27 mouse cellular contexts compared by ENCODE assay signal in the genomic region with DNA sequence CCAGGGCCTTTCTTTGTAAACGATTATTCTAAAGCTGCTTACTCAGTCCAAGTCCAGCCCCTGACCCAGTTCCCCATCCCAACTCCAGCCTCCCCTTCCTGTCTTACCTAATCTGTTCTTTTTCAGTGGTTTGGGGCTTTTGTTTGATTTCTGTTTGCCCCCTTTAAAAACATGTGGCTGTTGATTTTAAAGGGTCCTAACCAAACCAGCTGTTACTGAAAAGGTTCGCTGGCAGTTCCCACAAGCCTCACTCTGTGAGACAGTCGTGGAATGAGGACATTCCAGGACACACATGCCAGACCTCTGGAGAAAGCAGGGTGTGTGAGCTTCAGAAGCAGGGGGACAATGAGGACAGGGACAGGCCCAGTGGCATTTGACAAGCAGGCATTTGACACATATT. TPM values are rescaled to one million over a fixed set of nuclear protein-coding genes. Genes with fewer than 3 reads are reported as not detected.
DNase-seq lines count a peak whose midpoint lies in the region; ATAC-seq lines count a peak whose summit lies in the region.
"Had no signal": no experiment of that assay in that cellular context is flagged by ENCODE, and none has a peak within 500 bp of the region (broad histone marks: within the 10 kb centered on the region; RNA-seq: fewer than 3 reads in every experiment).

No protein-coding gene starts in this region.

- H3K9ac ChIP-seq in embryonic facial prominence, embryonic 14.5 days (ENCODE audit: low read depth, low read length) = no peak overlapping the region
- H3K9ac ChIP-seq: embryonic facial prominence, embryonic 12.5 days; embryonic facial prominence, embryonic 15.5 days; forebrain, embryonic 12.5 days had no signal

- H3K4me3 ChIP-seq in embryonic facial prominence, embryonic 14.5 days (ENCODE audit: low read depth, low read length) = no peak overlapping the region
- no peak overlapping the region for H3K4me3 ChIP-seq in embryonic facial prominence, embryonic 10.5 days
- H3K4me3 ChIP-seq: embryonic facial prominence, embryonic 12.5 days; embryonic facial prominence, embryonic 15.5 days; erythroblast, embryonic 14.5 days; forebrain, embryonic 10.5 days; forebrain, embryonic 12.5 days had no signal

- no peak overlapping the region for H3K27ac ChIP-seq in embryonic facial prominence, embryonic 14.5 days (replicated peaks; ENCODE audit: low read depth, low read length)
- no peak overlapping the region for H3K27ac ChIP-seq in embryonic facial prominence, embryonic 10.5 days (replicated peaks)
- H3K27ac ChIP-seq: embryonic facial prominence, embryonic 12.5 days; embryonic facial prominence, embryonic 15.5 days; forebrain, embryonic 10.5 days; forebrain, embryonic 12.5 days had no signal

- DNase-seq in embryonic facial prominence, embryonic 14.5 days (ENCODE audit: low spot score) = peak; percentile 12
- no peak for DNase-seq in embryonic facial prominence, embryonic 10.5 days (ENCODE audit: low spot score)
- peak; percentile 39 for DNase-seq in retina, embryonic 14.5 days (ENCODE audit: low spot score)
- no peak for DNase-seq in adrenal gland, adult 18-20 months (ENCODE audit: low spot score in 2 of 2)
- no peak for DNase-seq in layer of hippocampus, adult 18-20 months (ENCODE audit: low spot score in 2 of 2)
- DNase-seq: adrenal gland, adult 8-10 months; B cell, adult 2 months; cerebellum, adult 11 months; cerebellum, adult 18-20 months; cerebellum, adult 8-10 months; cerebellum, adult 9-11 months; cerebellum, postnatal 14 days; cerebellum, postnatal 36 days; embryo, embryonic 11 days had no signal

- WGBS in embryonic facial prominence, embryonic 14.5 days = 16% methylated on average over 3 of the region's 3 CpGs
- WGBS in embryonic facial prominence, embryonic 10.5 days = 37% methylated on average over 3 of the region's 3 CpGs

- H3K4me2 ChIP-seq in embryonic facial prominence, embryonic 14.5 days (ENCODE audit: low read depth, low read length) = no peak overlapping the region
- H3K4me2 ChIP-seq: embryonic facial prominence, embryonic 12.5 days; embryonic facial prominence, embryonic 15.5 days; forebrain, embryonic 12.5 days had no signal

- ATAC-seq in embryonic facial prominence, embryonic 14.5 days (ENCODE audit: low read depth) = no peak
- ATAC-seq: CD4-positive, CD25-positive, alpha-beta regulatory T cell, adult 4 months; forebrain, embryonic 14.5 days; forebrain, embryonic 16.5 days had no signal

- no peaks in the 10 kb centered on the region for H3K36me3 ChIP-seq in embryonic facial prominence, embryonic 14.5 days (ENCODE audit: control insufficient read depth, insufficient read depth, low read length)
- H3K36me3 ChIP-seq in embryonic facial prominence, embryonic 10.5 days (replicated peaks) = no peaks in the 10 kb centered on the region
- H3K36me3 ChIP-seq: embryonic facial prominence, embryonic 12.5 days; embryonic facial prominence, embryonic 15.5 days; forebrain, embryonic 10.5 days; forebrain, embryonic 12.5 days; G1E had no signal

- H3K27me3 ChIP-seq in embryonic facial prominence, embryonic 14.5 days (replicated peaks; ENCODE audit: control insufficient read depth, insufficient read depth, low read length) = 0 out of 2 replicates have a peak, but pooled peaks cover 4% of the 10 kb centered on the region
- H3K27me3 ChIP-seq in embryonic facial prominence, embryonic 10.5 days (replicated peaks; ENCODE audit: low read depth, poor library complexity, severe bottlenecking) = no peaks in the 10 kb centered on the region; the same call in 1 of the 2 replicates
- H3K27me3 ChIP-seq: embryonic facial prominence, embryonic 12.5 days; embryonic facial prominence, embryonic 15.5 days; forebrain, embryonic 12.5 days had no signal

- no peaks in the 10 kb centered on the region for H3K9me3 ChIP-seq in embryonic facial prominence, embryonic 14.5 days (ENCODE audit: control insufficient read depth, low read length)
- H3K9me3 ChIP-seq in embryonic facial prominence, embryonic 10.5 days = no peaks in the 10 kb centered on the region
- H3K9me3 ChIP-seq: embryonic facial prominence, embryonic 12.5 days; embryonic facial prominence, embryonic 15.5 days; forebrain, embryonic 10.5 days; forebrain, embryonic 12.5 days had no signal

- H3K4me1 ChIP-seq in embryonic facial prominence, embryonic 14.5 days (ENCODE audit: control insufficient read depth, insufficient read depth, low read length) = no peaks in the 10 kb centered on the region
- no peaks in the 10 kb centered on the region for H3K4me1 ChIP-seq in embryonic facial prominence, embryonic 10.5 days
- H3K4me1 ChIP-seq: embryonic facial prominence, embryonic 12.5 days; embryonic facial prominence, embryonic 15.5 days; forebrain, embryonic 12.5 days had no signal

RNA-seq across cellular contexts. Expression of gene Krt2, which starts 3.8 kb away (rescaled TPM):
- 0.10 TPM in 1 of 2 replicates, not detected in the other for polyA plus RNA-seq in embryonic facial prominence, embryonic 14.5 days (2014; fragmentation: Nextera tagmentation; extraction: Ambion mirVana)
- polyA plus RNA-seq in embryonic facial prominence, embryonic 10.5 days (2016; fragmentation: Nextera tagmentation; extraction: Ambion mirVana) = not detected in 2 replicates
- not detected for total RNA-seq in adrenal gland, adult 18-20 months (2021)
- 10 to 100 TPM in 1 of 2 experiments, 1 to 10 TPM in 1; 7.3 to 10.5 TPM for total RNA-seq in layer of hippocampus, adult 18-20 months (2021)
- total RNA-seq: adrenal gland, adult 8-10 months; adrenal gland, postnatal 14 days; adrenal gland, postnatal 36 days; CH12.LX; common myeloid progenitor, adult 5-6 weeks; G1E had no signal
- polyA plus RNA-seq: CD4-positive, CD25-positive, alpha-beta regulatory T cell, adult 4 months; embryonic facial prominence, embryonic 12.5 days; erythroblast, embryonic 14.5 days; forebrain, embryonic 10.5 days; forebrain, embryonic 12.5 days; forebrain, embryonic 14.5 days; G1E had no signal

RNA-seq across cellular contexts. Expression of gene Krt73, which starts 19.6 kb away (rescaled TPM):
- 3.3 and 3.4 TPM in 2 replicates for polyA plus RNA-seq in embryonic facial prominence, embryonic 14.5 days (2014; fragmentation: Nextera tagmentation; extraction: Ambion mirVana)
- not detected in 2 replicates for polyA plus RNA-seq in embryonic facial prominence, embryonic 10.5 days (2016; fragmentation: Nextera tagmentation; extraction: Ambion mirVana)
- total RNA-seq in adrenal gland, adult 18-20 months (2021) = not detected
- total RNA-seq in layer of hippocampus, adult 18-20 months (2021) = 1 to 10 TPM; 6.3 to 7.8 TPM
- total RNA-seq: adrenal gland, adult 8-10 months; adrenal gland, postnatal 14 days; adrenal gland, postnatal 36 days; CH12.LX; common myeloid progenitor, adult 5-6 weeks; G1E had no signal
- polyA plus RNA-seq: CD4-positive, CD25-positive, alpha-beta regulatory T cell, adult 4 months; erythroblast, embryonic 14.5 days; forebrain, embryonic 10.5 days; G1E had no signal

RNA-seq across cellular contexts. Expression of gene Krt1, which starts 28.8 kb away (rescaled TPM):
- polyA plus RNA-seq in embryonic facial prominence, embryonic 14.5 days (2014; fragmentation: Nextera tagmentation; extraction: Ambion mirVana) = 67.2 and 111 TPM in 2 replicates
- 0.50 and 1.6 TPM in 2 replicates for polyA plus RNA-seq in embryonic facial prominence, embryonic 10.5 days (2016; fragmentation: Nextera tagmentation; extraction: Ambion mirVana)
- total RNA-seq in adrenal gland, adult 18-20 months (2021) = under 1 TPM in 1 of 2 experiments, not detected in 1; 0.56 TPM
- 1 to 10 TPM; 2.7 to 4.0 TPM for total RNA-seq in layer of hippocampus, adult 18-20 months (2021)
- total RNA-seq: CH12.LX; common myeloid progenitor, adult 5-6 weeks had no signal
- polyA plus RNA-seq: CD4-positive, CD25-positive, alpha-beta regulatory T cell, adult 4 months; erythroblast, embryonic 14.5 days; G1E had no signal

RNA-seq across cellular contexts. Expression of gene Krt72, which starts 35.5 kb away (rescaled TPM):
- 0.51 and 0.81 TPM in 2 replicates for polyA plus RNA-seq in embryonic facial prominence, embryonic 14.5 days (2014; fragmentation: Nextera tagmentation; extraction: Ambion mirVana)
- not detected in 2 replicates for polyA plus RNA-seq in embryonic facial prominence, embryonic 10.5 days (2016; fragmentation: Nextera tagmentation; extraction: Ambion mirVana)
- total RNA-seq in adrenal gland, adult 18-20 months (2021) = not detected
- total RNA-seq in layer of hippocampus, adult 18-20 months (2021) = not detected
- total RNA-seq: adrenal gland, adult 8-10 months; adrenal gland, postnatal 14 days; adrenal gland, postnatal 36 days; CH12.LX; common myeloid progenitor, adult 5-6 weeks; G1E had no signal
- polyA plus RNA-seq: CD4-positive, CD25-positive, alpha-beta regulatory T cell, adult 4 months; embryonic facial prominence, embryonic 12.5 days; erythroblast, embryonic 14.5 days; forebrain, embryonic 10.5 days; forebrain, embryonic 12.5 days; forebrain, embryonic 14.5 days; forebrain, embryonic 16.5 days; G1E had no signal

RNA-seq across cellular contexts. Expression of gene Krt77, which starts 47.7 kb away (rescaled TPM):
- 14.6 and 20.3 TPM in 2 replicates for polyA plus RNA-seq in embryonic facial prominence, embryonic 14.5 days (2014; fragmentation: Nextera tagmentation; extraction: Ambion mirVana)
- 0.06 TPM in 1 of 2 replicates, not detected in the other for polyA plus RNA-seq in embryonic facial prominence, embryonic 10.5 days (2016; fragmentation: Nextera tagmentation; extraction: Ambion mirVana)
- not detected for total RNA-seq in adrenal gland, adult 18-20 months (2021)
- total RNA-seq in layer of hippocampus, adult 18-20 months (2021) = 10 to 100 TPM; 12.5 to 19.0 TPM
- total RNA-seq: adrenal gland, adult 8-10 months; adrenal gland, postnatal 14 days; adrenal gland, postnatal 36 days; CH12.LX; common myeloid progenitor, adult 5-6 weeks had no signal
- polyA plus RNA-seq: CD4-positive, CD25-positive, alpha-beta regulatory T cell, adult 4 months; embryonic facial prominence, embryonic 12.5 days; erythroblast, embryonic 14.5 days; forebrain, embryonic 10.5 days; forebrain, embryonic 12.5 days; G1E had no signal

Comparison
In these comparisons a context has a peak if more than half of its experiments do, and no peak if none do; other contexts are left out.
1. DNase-seq: peak in embryonic facial prominence, embryonic 14.5 days (single experiment) and retina, embryonic 14.5 days (single experiment); none in embryonic facial prominence, embryonic 10.5 days (single experiment), adrenal gland, adult 18-20 months (0 of 2) and layer of hippocampus, adult 18-20 months (0 of 2).
2. RNA of gene Krt2, which starts 3.8 kb away (total RNA-seq): 7.3 to 10.5 TPM in layer of hippocampus, adult 18-20 months; not detected in adrenal gland, adult 18-20 months; every median in the first group is over 4 times any median in the second.
3. RNA of gene Krt73, which starts 19.6 kb away (total RNA-seq): 6.3 to 7.8 TPM in layer of hippocampus, adult 18-20 months; not detected in adrenal gland, adult 18-20 months; every median in the first group is over 4 times any median in the second.